Mouse (Mus musculus) forebrain, embryonic 16.5 days (tissue): ENCODE measurements at regions not wholly inside any gene's neighbourhood (a gene's known extent, or its start where the extent isn't known, plus 50 kb on each side); places are given as distances from the start of the nearest gene placed in this dataset.
A peak's percentile ranks its signal among the peaks of the same experiment; 100 is the strongest.

Experiments
- ATAC-seq: fragments of 200-750 bp; cut with Nextera tagmentation; 2 replicates; pipeline ENCODE4 v1.8.0; 2017; ENCODE audit warnings: mild to moderate bottlenecking, moderate library complexity
- H3K27ac ChIP-seq: fragments of 300-500 bp; sonication (generic); 2 replicates; pipeline ENCODE4 v1.5.1; 2014; ENCODE audit warnings: low read length, control low read depth
- H3K27me3 ChIP-seq: fragments of 300-500 bp; sonication (generic); replicated peaks from 2 replicates; pipeline ENCODE4 v1.6.1; 2014; ENCODE audit warnings: low read length; ENCODE audit not compliant: control insufficient read depth, insufficient read depth
- H3K36me3 ChIP-seq: fragments of 300-500 bp; sonication (generic); 2 replicates; pipeline ENCODE4 v1.6.1; 2014; ENCODE audit not compliant: control insufficient read depth, insufficient read depth
- H3K4me1 ChIP-seq: fragments of 300-500 bp; sonication (generic); replicated peaks from 2 replicates; pipeline ENCODE4 v1.6.1; 2014; ENCODE audit warnings: low read length; ENCODE audit not compliant: control insufficient read depth, insufficient read depth
- H3K4me2 ChIP-seq: fragments of 300-500 bp; sonication (generic); 2 replicates; pipeline ENCODE4 v1.6.1; 2014; ENCODE audit warnings: mild to moderate bottlenecking, low read length, control low read depth
- H3K4me3 ChIP-seq: fragments of 300-500 bp; sonication (generic); replicated peaks from 2 replicates; pipeline ENCODE4 v1.5.1; 2014; ENCODE audit warnings: mild to moderate bottlenecking, low read length, control low read depth
- H3K9ac ChIP-seq: fragments of 300-500 bp; sonication (generic); replicated peaks from 2 replicates; pipeline ENCODE4 v1.6.1; 2014; ENCODE audit warnings: low read depth, low read length, control low read depth
- H3K9me3 ChIP-seq: fragments of 300-500 bp; sonication (generic); 2 replicates; pipeline ENCODE4 v1.6.1; 2016; ENCODE audit warnings: low read length; ENCODE audit not compliant: control insufficient read depth
- WGBS: fragments of 180-500 bp; shearing (Covaris S2); extraction: QIAGEN DNeasy Blood & Tissue Kit; methylation state at CpG from one replicate; pipeline ENCODE4 v1.1.7; 2014; 5-methylcytosine and 5-hydroxymethylcytosine counted together

DNA sequence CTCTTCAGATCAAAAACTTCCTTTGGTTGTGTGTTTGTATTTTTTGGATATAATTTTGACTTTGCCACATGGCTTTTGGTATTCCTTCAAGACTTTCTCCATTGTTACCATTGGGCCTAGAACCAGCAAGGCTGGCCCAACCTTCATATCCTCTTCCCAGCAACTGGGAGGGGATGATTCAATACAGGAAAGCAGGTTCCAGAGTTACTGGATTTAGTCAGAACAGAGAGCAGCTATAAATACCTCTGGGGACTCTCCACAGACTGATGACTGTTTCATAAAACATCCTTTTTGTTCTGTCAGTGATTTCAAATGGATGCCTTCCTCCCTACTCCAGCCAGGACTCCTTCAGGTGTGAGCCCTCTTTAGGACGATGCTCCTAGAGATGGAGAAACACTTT is 1361.4 kb downstream of the Gsdmc2 start:
- Histone ChIP-seq H3K9ac (no peak overlapping the region), H3K27me3 (no peaks in the 10 kb centered on the region), H3K4me1 (no peaks in the 10 kb centered on the region), H3K4me2 (no peak overlapping the region), H3K27ac (no peak overlapping the region), H3K9me3 (no peaks in the 10 kb centered on the region), H3K36me3 (no peaks in the 10 kb centered on the region), H3K4me3 (no peak overlapping the region)
- 88% methylated on average over 1 of the region's 1 CpGs for WGBS
- no peak for ATAC-seq

DNA sequence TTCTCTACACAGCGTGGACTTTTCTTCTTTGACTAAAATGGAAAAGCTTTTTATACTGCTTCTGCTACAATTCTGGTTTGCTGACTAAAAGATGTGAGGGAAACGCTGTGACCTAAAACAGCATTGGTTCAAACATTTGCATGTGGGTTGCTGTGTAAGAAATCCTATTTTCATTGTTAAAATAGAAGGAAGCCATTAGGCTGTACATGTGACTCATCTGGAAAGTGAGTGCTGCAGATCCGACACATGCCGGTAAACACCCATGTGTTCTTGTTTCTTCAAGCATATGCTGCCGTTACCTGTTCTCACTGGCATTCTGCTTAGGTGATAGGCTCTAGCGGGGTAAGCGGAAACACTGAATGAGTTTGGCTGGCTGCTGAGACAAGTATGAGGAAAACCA is 1362.6 kb downstream of the Gsdmc2 start:
- Histone ChIP-seq H3K27me3 (no peaks in the 10 kb centered on the region), H3K9ac (no peak overlapping the region), H3K4me2 (no peak overlapping the region), H3K4me1 (no peaks in the 10 kb centered on the region), H3K4me3 (no peak overlapping the region), H3K36me3 (no peaks in the 10 kb centered on the region), H3K27ac (no peak overlapping the region), H3K9me3 (no peaks in the 10 kb centered on the region)
- 79% methylated on average over 7 of the region's 7 CpGs for WGBS
- ATAC-seq = no peak

DNA sequence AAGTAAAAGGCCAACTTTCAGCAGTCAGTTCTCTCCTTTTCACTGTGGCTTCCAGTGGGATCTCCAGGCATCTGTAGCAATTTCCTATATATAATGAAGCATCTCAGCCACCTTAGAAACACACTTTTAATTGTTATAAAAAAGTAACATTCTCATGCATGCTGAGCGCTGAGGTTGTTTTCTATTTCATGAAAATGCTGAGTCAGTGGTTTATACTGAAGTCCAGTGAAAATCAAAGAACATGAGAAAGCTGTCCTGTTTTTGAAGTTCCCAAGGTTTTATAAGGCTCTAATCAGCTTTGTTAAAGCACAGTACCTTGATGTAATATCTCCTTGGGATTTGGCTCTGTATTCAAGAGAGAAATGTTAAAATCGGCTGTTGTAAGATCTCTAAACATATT is 1367.2 kb downstream of the Gsdmc2 start:
- Histone ChIP-seq H3K27ac (no peak overlapping the region), H3K4me3 (no peak overlapping the region), H3K36me3 (no peaks in the 10 kb centered on the region), H3K4me2 (no peak overlapping the region), H3K9me3 (no peaks in the 10 kb centered on the region), H3K4me1 (no peaks in the 10 kb centered on the region), H3K9ac (no peak overlapping the region), H3K27me3 (no peaks in the 10 kb centered on the region)
- WGBS = 86% methylated on average over 2 of the region's 2 CpGs
- no peak for ATAC-seq

GRCm38 (mm10) chr15:62476452-62476851 is 1368.5 kb downstream of the Gsdmc2 start:
- H3K36me3 ChIP-seq = no peaks in the 10 kb centered on the region
- ATAC-seq = no peak

DNA sequence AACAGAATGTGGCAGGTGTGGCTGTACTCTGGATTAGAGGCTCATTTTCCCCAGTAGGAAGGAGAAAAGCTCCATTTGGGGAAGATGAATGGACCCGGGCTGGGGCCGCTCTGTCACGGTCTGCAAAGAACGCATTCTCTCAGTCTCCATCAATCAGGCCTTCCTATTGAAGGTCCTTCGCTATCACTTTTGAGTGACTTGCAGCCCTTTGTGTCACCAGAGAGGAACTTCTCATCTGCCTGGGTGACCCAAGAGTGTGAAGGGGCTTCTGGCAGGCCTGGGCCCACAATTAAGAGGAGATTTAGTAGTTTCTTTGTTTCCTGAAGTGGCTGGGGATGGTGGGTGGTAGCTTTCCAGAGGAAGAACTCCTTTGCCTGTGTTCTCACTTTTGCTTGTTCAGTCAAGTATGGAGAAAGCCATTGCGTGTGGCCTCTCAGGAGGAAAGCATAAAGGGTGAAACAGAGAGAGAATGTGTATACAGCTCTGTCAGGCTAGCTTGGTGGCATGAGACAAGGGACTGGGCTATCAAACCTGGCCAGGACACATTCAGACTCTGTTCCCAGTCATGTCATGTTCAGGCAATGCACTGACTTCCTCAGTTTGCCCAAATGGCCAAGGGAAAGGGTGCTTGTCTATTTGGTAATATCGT is 1374.2 kb downstream of the Gsdmc2 start:
- no peak overlapping the region for H3K9ac ChIP-seq
- H3K27ac ChIP-seq = no peak overlapping the region
- H3K4me2 ChIP-seq = no peak overlapping the region
- no peak overlapping the region for H3K4me3 ChIP-seq
- H3K4me1 ChIP-seq = no peaks in the 10 kb centered on the region
- 29% methylated on average over 7 of the region's 7 CpGs for WGBS
- no peaks in the 10 kb centered on the region for H3K27me3 ChIP-seq
- ATAC-seq = no peak
- H3K9me3 ChIP-seq = no peaks in the 10 kb centered on the region
- no peaks in the 10 kb centered on the region for H3K36me3 ChIP-seq

More at GRCm38 (mm10) chr15:62476452-62476851, 1368.5 kb downstream of the Gsdmc2 start:
- Histone ChIP-seq H3K4me2 (no peak overlapping the region), H3K4me3 (no peak overlapping the region), H3K27me3 (no peaks in the 10 kb centered on the region), H3K27ac (no peak overlapping the region), H3K4me1 (no peaks in the 10 kb centered on the region), H3K9ac (no peak overlapping the region), H3K9me3 (no peaks in the 10 kb centered on the region)
- 87% methylated on average over 4 of the region's 4 CpGs for WGBS

- H3K36me3 ChIP-seq = no peaks in the 10 kb centered on the region
- WGBS = 46% methylated on average over 3 of the region's 3 CpGs
- H3K4me2 ChIP-seq = no peak overlapping the region
- no peak overlapping the region for H3K4me3 ChIP-seq
- H3K27me3 ChIP-seq = no peaks in the 10 kb centered on the region
- no peak overlapping the region for H3K27ac ChIP-seq
- H3K9me3 ChIP-seq = no peaks in the 10 kb centered on the region
- no peak for ATAC-seq
- H3K4me1 ChIP-seq = peaks cover 3% of the 10 kb centered on the region
- no peak overlapping the region for H3K9ac ChIP-seq
Measured at GRCm38 (mm10) chr15:62468076-62468475, 1376.9 kb downstream of the Gsdmc2 start.

DNA sequence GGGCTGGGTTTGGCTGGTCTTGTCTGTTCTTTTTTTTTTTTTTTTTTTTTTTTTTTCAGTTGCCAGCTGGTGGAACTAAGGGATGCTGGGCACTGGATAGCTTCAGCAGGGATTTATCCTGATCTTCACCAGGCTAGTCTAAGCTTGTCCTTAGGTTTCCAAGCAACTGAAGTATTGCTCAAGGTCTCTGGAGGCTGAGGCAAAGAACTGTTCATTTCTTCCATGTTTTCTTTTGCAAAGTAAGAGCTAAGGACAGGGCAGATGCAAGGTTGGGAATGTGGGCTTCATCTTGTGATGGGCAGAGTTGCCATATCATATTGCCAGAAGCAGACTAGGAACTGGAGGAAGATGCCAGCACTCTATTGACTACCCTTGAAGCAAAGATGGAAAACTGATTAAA is 1378.1 kb downstream of the Gsdmc2 start:
- Histone ChIP-seq H3K4me2 (no peak overlapping the region), H3K36me3 (no peaks in the 10 kb centered on the region), H3K27me3 (no peaks in the 10 kb centered on the region), H3K9me3 (no peaks in the 10 kb centered on the region), H3K4me1 (peaks cover 11% of the 10 kb centered on the region), H3K27ac (no peak overlapping the region), H3K9ac (no peak overlapping the region), H3K4me3 (no peak overlapping the region)
- no peak for ATAC-seq

DNA sequence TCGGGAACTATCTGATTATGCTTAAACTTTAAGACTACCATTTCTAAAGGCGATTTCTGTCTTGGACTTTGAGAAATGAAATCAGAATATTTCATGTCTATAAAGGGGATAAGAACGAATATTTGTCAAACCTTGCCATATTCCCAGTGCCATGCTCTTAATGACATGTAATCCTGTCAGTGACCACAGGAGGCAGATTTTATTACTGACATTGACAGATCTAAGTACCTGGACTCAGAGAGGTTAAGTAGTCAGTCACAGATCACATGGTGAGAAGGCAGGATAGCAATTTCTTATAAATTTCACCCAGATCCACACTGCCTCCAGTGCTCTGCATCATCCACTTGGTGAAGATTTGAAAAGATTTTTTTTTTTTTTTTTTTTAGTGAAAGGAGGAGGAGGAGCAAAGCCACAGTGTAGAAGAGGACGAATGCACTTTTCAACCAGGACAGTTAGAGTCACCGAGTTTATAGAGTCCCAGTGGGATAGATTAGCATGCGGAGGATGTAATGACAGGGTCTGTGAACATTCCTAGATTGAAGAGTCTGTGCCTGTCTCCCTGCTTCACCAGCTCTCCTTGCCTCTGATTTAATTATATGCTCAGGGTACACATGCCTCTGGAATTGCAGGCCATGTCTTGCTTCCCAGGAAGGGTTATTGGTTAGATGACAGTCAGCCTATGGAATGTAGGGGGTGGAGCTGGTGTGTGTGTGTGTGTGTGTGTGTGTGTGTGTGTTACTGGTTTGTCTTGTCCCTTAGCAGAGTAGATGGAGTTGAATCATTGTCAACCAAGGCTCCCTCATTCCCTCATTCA is 1379.7 kb downstream of the Gsdmc2 start:
- H3K4me2 ChIP-seq = no peak overlapping the region
- no peaks in the 10 kb centered on the region for H3K36me3 ChIP-seq
- H3K9ac ChIP-seq = no peak overlapping the region
- H3K4me3 ChIP-seq = no peak overlapping the region
- no peaks in the 10 kb centered on the region for H3K27me3 ChIP-seq
- no peak overlapping the region for H3K27ac ChIP-seq
- H3K4me1 ChIP-seq = peaks cover 13% of the 10 kb centered on the region
- WGBS = 71% methylated on average over 6 of the region's 6 CpGs
- ATAC-seq = no peak
- H3K9me3 ChIP-seq = no peaks in the 10 kb centered on the region

GRCm38 (mm10) chr15:62462698-62463097 is 1382.3 kb downstream of the Gsdmc2 start:
- 6% methylated on average over 3 of the region's 3 CpGs for WGBS
- Histone ChIP-seq H3K36me3 (no peaks in the 10 kb centered on the region), H3K27me3 (no peaks in the 10 kb centered on the region), H3K9me3 (no peaks in the 10 kb centered on the region), H3K4me1 (peaks cover 13% of the 10 kb centered on the region), H3K9ac (no peak overlapping the region), H3K4me2 (no peak overlapping the region), H3K27ac (peak overlapping the region; percentile 62), H3K4me3 (no peak overlapping the region)
- peak; percentile 96 for ATAC-seq
